Mouse (Mus musculus) myocyte (in vitro differentiated cells): Measurements from ENCODE around the gene Rere.

Source experiments
- CEBPB ChIP-seq: IDR thresholded peaks from 2 replicates; pipeline ENCODE4 v1.6.1; 2011; ENCODE audit warnings: mild to moderate bottlenecking, moderate library complexity; ENCODE audit not compliant: poor library complexity, insufficient read depth, severe bottlenecking
- E2F4 ChIP-seq: IDR thresholded peaks from one replicate; pipeline ENCODE4 v1.6.1; 2011; ENCODE audit warnings: mild to moderate bottlenecking, control low read depth, moderate library complexity; ENCODE audit not compliant: insufficient read depth
- MAX ChIP-seq: IDR thresholded peaks from one replicate; pipeline ENCODE4 v1.6.1; 2011; ENCODE audit warnings: low read depth, mild to moderate bottlenecking, control low read depth
- MYOD1 ChIP-seq, 3 experiments: IDR thresholded peaks; one replicate each; pipeline ENCODE4 v1.6.1; 2011; ENCODE audit warnings: control low read depth in 2 of 3, low read depth in 2 of 3, mild to moderate bottlenecking in 2 of 3, moderate library complexity in 1 of 3; ENCODE audit not compliant: insufficient read length in 2 of 3, control insufficient read depth in 1 of 3
- MYOG ChIP-seq, 3 experiments: IDR thresholded peaks; one replicate each; pipeline ENCODE4 v1.6.1; 2011; ENCODE audit warnings: control low read depth in 2 of 3, low read depth in 2 of 3, mild to moderate bottlenecking in 2 of 3; ENCODE audit not compliant: insufficient read length in 2 of 3, control insufficient read depth in 1 of 3, insufficient read depth in 1 of 3
- POLR2A ChIP-seq: IDR thresholded peaks from one replicate; pipeline ENCODE4 v1.6.1; 2011; ENCODE audit warnings: low read depth, mild to moderate bottlenecking, control low read depth, moderate library complexity; ENCODE audit not compliant: insufficient read length
- POLR2AphosphoS2 ChIP-seq: IDR thresholded peaks from one replicate; pipeline ENCODE4 v1.6.1; 2011; ENCODE audit warnings: low read depth, control low read depth; ENCODE audit not compliant: insufficient read length
- REST ChIP-seq: IDR thresholded peaks from one replicate; pipeline ENCODE4 v1.6.1; 2011; ENCODE audit warnings: mild to moderate bottlenecking, control low read depth, moderate library complexity; ENCODE audit not compliant: insufficient read depth, insufficient read length
- SRF ChIP-seq: IDR thresholded peaks from one replicate; pipeline ENCODE4 v1.6.1; 2011; ENCODE audit warnings: low read depth; ENCODE audit not compliant: control insufficient read depth, insufficient read length
- TCF12 ChIP-seq: IDR thresholded peaks from one replicate; pipeline ENCODE4 v1.6.1; 2011; ENCODE audit warnings: mild to moderate bottlenecking, control low read depth; ENCODE audit not compliant: poor library complexity, insufficient read depth, severe bottlenecking
- TCF3 ChIP-seq: IDR thresholded peaks from one replicate; pipeline ENCODE4 v1.6.1; 2011; ENCODE audit warnings: low read depth, control low read depth; ENCODE audit not compliant: insufficient read length
- USF1 ChIP-seq: IDR thresholded peaks from one replicate; pipeline ENCODE4 v1.6.1; 2011; ENCODE audit warnings: low read depth, mild to moderate bottlenecking, control low read depth, moderate library complexity

DNA sequence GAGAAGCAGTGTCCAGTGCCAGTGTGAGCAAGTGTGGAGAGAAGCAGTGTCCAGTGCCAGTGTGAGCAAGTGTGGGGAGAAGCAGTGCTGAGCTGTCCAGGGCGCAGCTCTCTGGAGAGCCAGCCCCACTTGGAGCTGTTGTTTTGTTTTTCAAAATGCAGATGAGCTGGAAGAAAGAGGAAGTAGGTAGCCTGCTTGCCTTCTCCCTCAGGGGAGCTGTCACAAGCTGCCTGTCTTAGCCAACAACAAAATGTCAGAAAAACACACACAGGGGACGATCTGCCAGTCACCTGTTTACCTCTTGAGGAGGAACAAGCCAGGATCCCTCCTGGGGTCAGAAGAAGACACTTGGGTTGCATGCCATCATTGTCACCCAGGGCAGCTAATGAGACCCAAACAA is 204.7 kb downstream of the Rere start:
- TF ChIP-seq POLR2AphosphoS2: no peak
- TF ChIP-seq E2F4: no peak
- TF ChIP-seq MYOG (IDR thresholded peaks at IDR 0.05; ENCODE audit: control insufficient read depth in 1 of 3, insufficient read depth in 1 of 3, insufficient read length in 2 of 3, low read depth in 2 of 3): no peak
- TF ChIP-seq MYOD1 (IDR thresholded peaks at IDR 0.05; ENCODE audit: control insufficient read depth in 1 of 3, insufficient read length in 2 of 3, low read depth in 2 of 3): no peak
- TF ChIP-seq POLR2A: no peak
- no peak for TF ChIP-seq REST
- TF ChIP-seq MAX: no peak
- no peak for TF ChIP-seq USF1
- no peak for TF ChIP-seq CEBPB
- TF ChIP-seq SRF: no peak
- no peak for TF ChIP-seq TCF12
- TF ChIP-seq TCF3: no peak
